Mouse (Mus musculus): Measurements from ENCODE around the gene Trmt11. TPM values are rescaled to one million over a fixed set of nuclear protein-coding genes. Genes with fewer than 3 reads are reported as not detected.
"Not testable (repeated sequence)": the region's sequence is repeated elsewhere in the genome, so short reads cannot be mapped to it uniquely, and the experiment has no call there.

The Trmt11 gene
- polyA plus RNA-seq, 1 experiment: 2.1 TPM

GRCm38 (mm10) chr10:30537734-30538537 lies 62.6 kb downstream of the Trmt11 start:
- Histone ChIP-seq H3K79me2 (ENCODE audit: control insufficient read depth, insufficient read depth) (no peaks in the 10 kb centered on the region), H3K36me3 (ENCODE audit: control insufficient read depth, insufficient read depth) (peaks cover 53% of the 10 kb centered on the region), H3K4me3 (no peak overlapping the region), H3K27me3 (ENCODE audit: control insufficient read depth, insufficient read depth, insufficient read length) (no peaks in the 10 kb centered on the region), H3K4me2 (ENCODE audit: low read depth) (no peak overlapping the region), H3ac (ENCODE audit: control insufficient read depth, insufficient read length) (no peak overlapping the region)
- TF ChIP-seq POLR2AphosphoS2 (IDR thresholded peaks at IDR 0.05; ENCODE audit: insufficient read length, low read depth) (no peak), SRF (IDR thresholded peaks at IDR 0.05; ENCODE audit: control insufficient read depth, insufficient read length, low read depth) (no peak), POLR2A (IDR thresholded peaks at IDR 0.05; ENCODE audit: insufficient read length, low read depth) (no peak), MYOD1 (IDR thresholded peaks at IDR 0.05; ENCODE audit: control insufficient read depth in 1 of 3, insufficient read length in 2 of 3, low read depth in 2 of 3) (no peak), MYOG (IDR thresholded peaks at IDR 0.05; ENCODE audit: control insufficient read depth in 1 of 3, insufficient read depth in 1 of 3, insufficient read length in 2 of 3, low read depth in 2 of 3) (no peak), TCF12 (IDR thresholded peaks at IDR 0.05; ENCODE audit: insufficient read depth, poor library complexity, severe bottlenecking) (no peak), REST (IDR thresholded peaks at IDR 0.05; ENCODE audit: insufficient read depth, insufficient read length) (no peak), USF1 (IDR thresholded peaks at IDR 0.05; ENCODE audit: low read depth) (no peak), CEBPB (IDR thresholded peaks at IDR 0.05; ENCODE audit: insufficient read depth, poor library complexity, severe bottlenecking) (no peak)

GRCm38 (mm10) chr10:30535930-30536329 lies 64.6 kb downstream of the Trmt11 start:
- not testable (repeated sequence) for H3K4me3 ChIP-seq; H3K27me3 ChIP-seq (ENCODE audit: control insufficient read depth, insufficient read depth, insufficient read length); H3ac ChIP-seq (ENCODE audit: control insufficient read depth, insufficient read length); H3K79me2 ChIP-seq (ENCODE audit: control insufficient read depth, insufficient read depth); H3K4me2 ChIP-seq (ENCODE audit: low read depth)
- H3K36me3 ChIP-seq (ENCODE audit: control insufficient read depth, insufficient read depth): peaks cover 54% of the 10 kb centered on the region

GRCm38 (mm10) chr10:30527122-30527521 lies 73.4 kb downstream of the Trmt11 start:
- Histone ChIP-seq H3K4me3 (no peak overlapping the region), H3K79me2 (ENCODE audit: control insufficient read depth, insufficient read depth) (no peaks in the 10 kb centered on the region), H3K27me3 (ENCODE audit: control insufficient read depth, insufficient read depth, insufficient read length) (no peaks in the 10 kb centered on the region), H3K36me3 (ENCODE audit: control insufficient read depth, insufficient read depth) (peaks cover 6% of the 10 kb centered on the region), H3K4me2 (ENCODE audit: low read depth) (no peak overlapping the region), H3ac (ENCODE audit: control insufficient read depth, insufficient read length) (no peak overlapping the region)
- TF ChIP-seq POLR2AphosphoS2 (IDR thresholded peaks at IDR 0.05; ENCODE audit: insufficient read length, low read depth) (no peak), E2F4 (IDR thresholded peaks at IDR 0.05; ENCODE audit: insufficient read depth) (no peak), SRF (IDR thresholded peaks at IDR 0.05; ENCODE audit: control insufficient read depth, insufficient read length, low read depth) (no peak)

GRCm38 (mm10) chr10:30521727-30522126 lies 78.8 kb downstream of the Trmt11 start:
- Histone ChIP-seq H3K4me2 (ENCODE audit: low read depth) (no peak overlapping the region), H3ac (ENCODE audit: control insufficient read depth, insufficient read length) (no peak overlapping the region), H3K36me3 (ENCODE audit: control insufficient read depth, insufficient read depth) (no peaks in the 10 kb centered on the region), H3K27me3 (ENCODE audit: control insufficient read depth, insufficient read depth, insufficient read length) (no peaks in the 10 kb centered on the region), H3K79me2 (ENCODE audit: control insufficient read depth, insufficient read depth) (no peaks in the 10 kb centered on the region), H3K4me3 (no peak overlapping the region)
- no peak for TF ChIP-seq USF1 (IDR thresholded peaks at IDR 0.05; ENCODE audit: low read depth)

- no peaks in the 10 kb centered on the region for H3K79me2 ChIP-seq (ENCODE audit: control insufficient read depth, insufficient read depth)
- no peaks in the 10 kb centered on the region for H3K27me3 ChIP-seq (ENCODE audit: control insufficient read depth, insufficient read depth, insufficient read length)
- no peaks in the 10 kb centered on the region for H3K36me3 ChIP-seq (ENCODE audit: control insufficient read depth, insufficient read depth)
- no peak overlapping the region for H3K4me3 ChIP-seq
- H3K4me2 ChIP-seq (ENCODE audit: low read depth): no peak overlapping the region
- TF ChIP-seq MAX (IDR thresholded peaks at IDR 0.05; ENCODE audit: low read depth): no peak
- TF ChIP-seq REST (IDR thresholded peaks at IDR 0.05; ENCODE audit: insufficient read depth, insufficient read length): no peak
- no peak for TF ChIP-seq POLR2A (IDR thresholded peaks at IDR 0.05; ENCODE audit: insufficient read length, low read depth)
- no peak for TF ChIP-seq CEBPB (IDR thresholded peaks at IDR 0.05; ENCODE audit: insufficient read depth, poor library complexity, severe bottlenecking)
- no peak for TF ChIP-seq TCF3 (IDR thresholded peaks at IDR 0.05; ENCODE audit: insufficient read length, low read depth)
- TF ChIP-seq MYOD1 (IDR thresholded peaks at IDR 0.05; ENCODE audit: control insufficient read depth in 1 of 3, insufficient read length in 2 of 3, low read depth in 2 of 3): no peak
- no peak for TF ChIP-seq SRF (IDR thresholded peaks at IDR 0.05; ENCODE audit: control insufficient read depth, insufficient read length, low read depth)
- TF ChIP-seq POLR2AphosphoS2 (IDR thresholded peaks at IDR 0.05; ENCODE audit: insufficient read length, low read depth): no peak
- no peak overlapping the region for H3ac ChIP-seq (ENCODE audit: control insufficient read depth, insufficient read length)
Observed at GRCm38 (mm10) chr10:30519143-30519542, 81.4 kb downstream of the Trmt11 start.

- Histone ChIP-seq H3K27me3 (ENCODE audit: control insufficient read depth, insufficient read depth, insufficient read length) (no peaks in the 10 kb centered on the region), H3K79me2 (ENCODE audit: control insufficient read depth, insufficient read depth) (no peaks in the 10 kb centered on the region), H3K4me3 (no peak overlapping the region), H3K4me2 (ENCODE audit: low read depth) (no peak overlapping the region), H3ac (ENCODE audit: control insufficient read depth, insufficient read length) (no peak overlapping the region), H3K36me3 (ENCODE audit: control insufficient read depth, insufficient read depth) (no peaks in the 10 kb centered on the region)
- no peak for TF ChIP-seq CEBPB (IDR thresholded peaks at IDR 0.05; ENCODE audit: insufficient read depth, poor library complexity, severe bottlenecking)
- no peak for TF ChIP-seq TCF3 (IDR thresholded peaks at IDR 0.05; ENCODE audit: insufficient read length, low read depth)
- TF ChIP-seq MAX (IDR thresholded peaks at IDR 0.05; ENCODE audit: low read depth): no peak
- no peak for TF ChIP-seq MYOG (IDR thresholded peaks at IDR 0.05; ENCODE audit: control insufficient read depth in 1 of 3, insufficient read depth in 1 of 3, insufficient read length in 2 of 3, low read depth in 2 of 3)
- TF ChIP-seq REST (IDR thresholded peaks at IDR 0.05; ENCODE audit: insufficient read depth, insufficient read length): no peak
- TF ChIP-seq MYOD1 (IDR thresholded peaks at IDR 0.05; ENCODE audit: control insufficient read depth in 1 of 3, insufficient read length in 2 of 3, low read depth in 2 of 3): no peak
Observed at GRCm38 (mm10) chr10:30517224-30517623, 83.3 kb downstream of the Trmt11 start.

All from myocyte (in vitro differentiated cells).